Mouse (Mus musculus) effector memory CD4-positive, alpha-beta T cell, adult 5 months (primary cell): Measurements from ENCODE around the gene 1810010D01Rik. TPM values are rescaled to one million over a fixed set of nuclear protein-coding genes. Genes with fewer than 3 reads are reported as not detected.

Experiments used
- polyA plus RNA-seq: library from polyadenylated mRNA; unstranded; fragments of 100-300 nt; shearing (Covaris generic); gene quantifications from one replicate; pipeline ENCODE4 v1.2.1, GENCODE M21; 2017

The 1810010D01Rik gene
- polyA plus RNA-seq, result 1.2 TPM

DNA sequence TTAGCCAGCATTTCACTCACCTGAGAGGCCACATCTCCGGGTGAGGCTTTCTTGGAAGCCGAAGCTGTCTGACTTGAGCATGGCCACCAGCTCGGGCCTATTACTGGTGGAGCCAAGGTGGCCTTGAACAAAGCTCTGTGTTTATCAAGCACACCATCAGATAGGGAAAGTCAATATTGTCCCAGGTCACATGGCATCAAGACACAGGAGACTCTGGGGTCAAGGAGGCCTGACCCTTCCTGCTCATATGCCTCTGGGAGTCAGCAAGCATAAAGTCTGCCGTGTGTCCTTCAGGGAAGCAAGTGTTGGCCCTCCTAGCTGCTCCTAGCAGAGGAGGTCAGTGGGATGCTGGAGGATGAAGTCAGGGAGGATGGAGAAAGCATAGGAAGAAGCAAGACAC, at the start of gene 1810010D01Rik:
TSS of gene 1810010D01Rik (minus strand) at position 114 of the 400 bp plus-strand sequence.

Other genes with a start within 250 kb of the 1810010D01Rik start
- gene Tpcn2, start 75.9 kb upstream of the 1810010D01Rik start, polyA plus RNA-seq, result 15.0 TPM
- not detected for gene Mrgprf, start 92.7 kb upstream of the 1810010D01Rik start, polyA plus RNA-seq
- gene Mrgprd, start 106.7 kb upstream of the 1810010D01Rik start, polyA plus RNA-seq, result not detected